Mouse (Mus musculus): ENCODE measurements around the gene Zfp57. TPM values are rescaled to one million over a fixed set of nuclear protein-coding genes. Genes with fewer than 3 reads are reported as not detected.
A peak's percentile ranks its signal among the peaks of the same experiment; 100 is the strongest.
"Not testable (repeated sequence)": the region's sequence is repeated elsewhere in the genome, so short reads cannot be mapped to it uniquely, and the experiment has no call there.

Zfp57 gene
- polyA plus RNA-seq, 1 experiment from 2014 or later = 80.7 TPM

DNA sequence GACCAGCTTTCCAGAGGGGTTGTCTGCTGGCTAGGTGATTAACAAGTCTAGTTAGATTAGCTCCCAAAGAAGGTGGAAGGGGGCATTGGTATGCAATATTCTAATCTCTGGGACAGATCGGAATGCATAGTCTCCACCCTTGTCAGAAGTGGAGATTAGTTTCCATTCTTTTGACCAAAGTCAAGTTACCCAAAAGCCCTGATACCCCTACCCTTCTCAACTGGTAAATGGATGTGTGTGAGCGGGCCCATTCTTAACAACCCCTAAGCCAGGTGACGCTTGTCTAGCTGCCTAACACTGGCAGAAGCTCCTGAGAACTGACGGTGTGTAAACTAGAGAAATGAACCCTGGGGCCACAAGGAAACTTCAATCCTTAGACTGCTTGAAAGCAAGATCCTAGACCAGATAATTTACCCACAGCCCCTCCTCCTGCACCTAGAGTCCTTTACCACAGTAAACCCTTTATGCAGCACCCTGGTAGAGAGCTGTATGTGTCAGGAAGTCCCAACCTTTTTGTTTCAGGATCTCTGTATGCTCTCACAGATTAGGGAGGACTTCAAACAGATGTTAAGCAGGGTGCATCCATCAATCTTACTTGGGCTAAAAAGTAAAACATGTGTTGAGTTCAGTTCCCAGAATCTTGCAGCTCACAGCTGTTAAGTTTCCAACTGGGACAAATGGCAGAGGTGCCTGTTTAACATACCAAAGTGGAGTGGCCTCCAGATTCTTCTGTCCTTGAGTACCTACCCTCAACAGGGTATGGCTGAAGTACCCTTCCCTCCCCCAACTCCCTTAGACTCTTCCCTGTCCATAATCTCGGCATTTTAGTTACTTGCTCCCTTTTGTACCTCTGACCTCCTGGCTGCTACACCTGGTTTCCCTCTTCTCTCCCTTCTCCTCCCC, 18.5 kb upstream of the Zfp57 start:
- Histone ChIP-seq H3K9ac (no peak overlapping the region), H3K9me3 (ENCODE audit: low read depth, low read length) (no peaks in the 10 kb centered on the region), H3K4me1 (ENCODE audit: insufficient read depth) (0 out of 2 replicates have a peak, but pooled peaks cover 8% of the 10 kb centered on the region), H3K36me3 (ENCODE audit: insufficient read depth) (no peaks in the 10 kb centered on the region), H3K27me3 (ENCODE audit: insufficient read depth, low read length) (0 out of 2 replicates have a peak, but pooled peaks cover 4% of the 10 kb centered on the region), H3K4me3 (ENCODE audit: low read depth, low read length) (no peak overlapping the region), H3K4me2 (no peak overlapping the region), H3K27ac (ENCODE audit: low read depth) (no peak overlapping the region)
- no peak for TF ChIP-seq CTCF (IDR thresholded peaks at IDR 0.05; ENCODE audit: low read depth)
- ATAC-seq (ENCODE audit: insufficient read depth) (peak; percentile 40; the same call in 1 of the 2 replicates), DNase-seq (peak; percentile 30)
- WGBS = 28% methylated on average over 5 of the region's 5 CpGs

DNA sequence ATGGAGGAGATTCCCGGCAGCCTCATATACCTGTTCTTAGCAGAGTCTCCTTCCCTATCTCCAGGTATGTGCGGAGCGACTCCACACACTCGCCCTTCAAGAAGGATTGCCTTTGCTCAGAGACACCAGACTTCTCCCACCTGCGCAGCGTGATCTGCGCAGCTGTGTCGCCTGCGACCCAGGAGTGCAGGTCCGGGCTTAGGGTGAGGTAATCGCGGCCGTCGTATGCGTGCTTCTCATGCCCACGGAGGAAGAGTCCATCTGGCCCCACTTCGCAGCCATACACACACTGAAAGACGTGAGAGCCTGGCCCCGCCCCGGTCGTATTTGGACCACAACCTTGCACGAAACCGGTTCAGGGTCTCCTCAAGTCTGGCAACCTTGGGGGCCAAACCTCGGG, 12.5 kb upstream of the Zfp57 start:
- DNase-seq (no peak), ATAC-seq (ENCODE audit: insufficient read depth) (0 out of 2 replicates have a peak, but pooled peaks have one; percentile 35)
- no peaks in the 10 kb centered on the region for H3K9me3 ChIP-seq (ENCODE audit: low read depth, low read length)

DNA sequence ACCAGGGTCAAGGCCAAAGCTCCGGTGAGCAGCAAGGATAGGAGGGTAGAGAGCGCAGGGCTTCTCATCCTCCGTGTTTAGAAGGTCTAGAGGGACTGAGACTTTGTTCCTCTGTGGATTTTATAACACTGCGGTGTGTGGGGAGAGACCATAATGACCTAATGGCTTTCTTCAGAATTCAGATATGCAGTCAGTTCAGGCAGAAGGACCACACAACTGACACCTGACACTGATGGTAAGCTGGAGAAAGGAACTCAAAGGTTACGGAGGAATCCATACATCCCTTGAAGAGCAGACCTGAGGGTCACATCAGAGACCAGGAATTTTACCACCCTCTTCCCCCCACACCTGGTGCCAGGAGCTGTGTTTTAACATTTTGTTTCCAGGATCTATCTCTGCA, 11.5 kb upstream of the Zfp57 start, which contains the start of gene H2-M5:
Gene H2-M5, minus strand, starts transcription at position 101 of the 400 bp plus-strand sequence.
- Histone ChIP-seq H3K4me2 (peak within 1 kb of the TSS; percentile 44), H3K9me3 (ENCODE audit: low read depth, low read length) (no peaks in the 10 kb centered on the region), H3K4me1 (ENCODE audit: insufficient read depth) (no peaks in the 10 kb centered on the region), H3K27me3 (ENCODE audit: insufficient read depth, low read length) (peaks cover 13% of the 10 kb centered on the region; the same call in 1 of the 2 replicates), H3K36me3 (ENCODE audit: insufficient read depth) (no peaks in the 10 kb centered on the region), H3K27ac (ENCODE audit: low read depth) (no peak within 1 kb of the TSS), H3K4me3 (ENCODE audit: low read depth, low read length) (no peak within 1 kb of the TSS), H3K9ac (no peak within 1 kb of the TSS)
- DNase-seq (no peak), ATAC-seq (ENCODE audit: insufficient read depth) (no peak)
- TF ChIP-seq CTCF (IDR thresholded peaks at IDR 0.05; ENCODE audit: low read depth) = no peak
- WGBS = 21% methylated on average over 5 of the region's 5 CpGs

More for the DNA sequence above, 12.5 kb upstream of the Zfp57 start:
- Histone ChIP-seq H3K27ac (ENCODE audit: low read depth) (no peak overlapping the region), H3K4me1 (ENCODE audit: insufficient read depth) (no peaks in the 10 kb centered on the region), H3K4me3 (ENCODE audit: low read depth, low read length) (no peak overlapping the region), H3K4me2 (peak overlapping the region; percentile 44), H3K9ac (no peak overlapping the region), H3K27me3 (ENCODE audit: insufficient read depth, low read length) (peaks cover 13% of the 10 kb centered on the region; the same call in 1 of the 2 replicates), H3K36me3 (ENCODE audit: insufficient read depth) (no peaks in the 10 kb centered on the region)
- WGBS = 9% methylated on average over 24 of the region's 24 CpGs
- TF ChIP-seq CTCF (IDR thresholded peaks at IDR 0.05; ENCODE audit: low read depth) = no peak

DNA sequence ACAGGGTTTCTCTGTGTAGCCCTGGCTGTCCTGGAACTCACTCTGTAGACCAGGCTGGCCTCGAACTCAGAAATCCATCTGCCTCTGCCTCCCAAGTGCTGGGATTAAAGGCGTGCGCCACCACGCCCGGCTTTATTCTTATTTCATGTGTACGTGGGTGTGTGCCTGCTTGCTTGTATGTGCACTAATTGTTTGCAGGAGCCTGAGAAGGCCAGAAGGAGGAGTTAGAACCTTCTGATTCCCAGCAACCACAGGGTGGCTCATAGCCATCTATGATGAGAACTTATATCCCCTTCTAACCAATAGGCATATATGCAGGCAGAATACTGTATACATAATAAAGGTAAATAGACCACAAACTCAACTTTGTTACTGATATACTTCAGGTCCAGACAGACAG, 10.3 kb upstream of the Zfp57 start:
- H3K4me3 ChIP-seq (ENCODE audit: low read depth, low read length); H3K4me2 ChIP-seq; H3K36me3 ChIP-seq (ENCODE audit: insufficient read depth); H3K27ac ChIP-seq (ENCODE audit: low read depth); H3K9me3 ChIP-seq (ENCODE audit: low read depth, low read length); H3K4me1 ChIP-seq (ENCODE audit: insufficient read depth); ATAC-seq (ENCODE audit: insufficient read depth); H3K9ac ChIP-seq; DNase-seq: not testable (repeated sequence)
- 94% methylated on average over 6 of the region's 6 CpGs for WGBS
- peaks cover 13% of the 10 kb centered on the region; the same call in 1 of the 2 replicates for H3K27me3 ChIP-seq (ENCODE audit: insufficient read depth, low read length)

DNA sequence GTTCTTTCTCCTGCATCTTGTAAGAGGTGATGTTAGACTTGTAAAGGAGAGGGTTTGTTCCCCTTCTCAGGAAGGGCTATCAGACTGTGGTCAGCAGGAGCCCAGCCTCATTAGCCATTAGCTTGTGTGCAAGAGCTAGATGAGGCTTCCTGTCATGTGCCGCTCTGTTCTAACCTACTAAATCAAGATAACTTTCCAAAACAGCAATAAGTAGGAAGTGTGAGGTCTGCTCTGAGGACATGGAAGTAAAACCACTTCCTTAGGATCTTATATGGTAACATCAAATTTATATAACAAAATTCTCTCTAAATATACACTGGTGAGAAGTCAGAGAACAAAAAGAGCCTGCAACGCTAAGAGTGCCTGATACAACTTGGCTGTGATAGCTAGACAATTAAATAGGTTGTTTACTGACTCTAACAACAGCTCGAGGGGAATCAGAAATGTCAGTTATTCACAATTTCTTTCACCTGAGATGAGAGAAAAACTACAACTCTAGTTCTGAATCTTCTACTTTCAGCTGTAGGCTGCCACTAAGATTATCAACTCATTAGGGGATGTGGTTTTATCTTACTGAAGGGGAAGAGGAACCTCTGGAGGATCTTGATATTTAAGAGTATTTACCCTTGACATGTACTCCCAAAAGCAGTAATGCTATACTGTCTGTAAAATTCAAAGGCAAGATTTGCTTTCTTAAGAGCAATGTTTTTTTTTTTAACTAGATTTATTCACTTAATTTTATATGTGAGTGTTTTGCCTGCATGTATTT, 8.4 kb upstream of the Zfp57 start:
- H3K27me3 ChIP-seq (ENCODE audit: insufficient read depth, low read length) = peaks cover 13% of the 10 kb centered on the region; the same call in 1 of the 2 replicates
- no peak overlapping the region for H3K9ac ChIP-seq
- no peaks in the 10 kb centered on the region for H3K4me1 ChIP-seq (ENCODE audit: insufficient read depth)
- DNase-seq (no peak), ATAC-seq (ENCODE audit: insufficient read depth) (no peak)
- no peaks in the 10 kb centered on the region for H3K9me3 ChIP-seq (ENCODE audit: low read depth, low read length)
- no peak for TF ChIP-seq CTCF (IDR thresholded peaks at IDR 0.05; ENCODE audit: low read depth)
- no peak overlapping the region for H3K4me2 ChIP-seq
- H3K4me3 ChIP-seq (ENCODE audit: low read depth, low read length) = no peak overlapping the region
- no peak overlapping the region for H3K27ac ChIP-seq (ENCODE audit: low read depth)
- H3K36me3 ChIP-seq (ENCODE audit: insufficient read depth) = no peaks in the 10 kb centered on the region
- 58% methylated on average over 3 of the region's 3 CpGs for WGBS

DNA sequence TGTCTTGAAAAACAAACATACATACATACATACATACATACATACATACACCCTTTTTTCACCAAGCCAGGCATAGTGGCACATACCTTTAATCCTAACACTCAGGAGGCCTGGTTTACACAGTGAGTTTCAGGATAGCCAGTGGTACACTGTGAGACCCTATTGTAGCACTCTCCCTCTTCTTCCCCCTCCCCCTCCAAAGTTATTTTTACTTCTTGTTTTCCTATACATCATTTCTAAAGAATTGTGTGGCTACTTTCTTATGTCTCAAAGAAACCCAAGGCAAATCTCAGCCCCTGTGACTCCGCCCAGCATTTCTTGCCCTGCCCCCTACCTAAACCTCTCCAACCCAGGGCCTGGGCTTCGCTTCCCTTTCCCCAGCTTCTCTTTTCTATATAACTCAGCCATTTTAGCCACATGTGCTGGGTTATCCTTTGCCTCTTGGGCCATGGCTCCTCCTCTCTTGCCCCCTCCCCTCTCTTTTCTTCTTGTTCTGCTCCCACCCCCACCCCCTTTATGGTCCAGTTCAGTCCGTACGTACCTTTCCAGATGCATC, 7.1 kb upstream of the Zfp57 start:
- 80% methylated on average over 4 of the region's 4 CpGs for WGBS
- Histone ChIP-seq H3K9ac (no peak overlapping the region), H3K4me3 (ENCODE audit: low read depth, low read length) (no peak overlapping the region), H3K9me3 (ENCODE audit: low read depth, low read length) (no peaks in the 10 kb centered on the region), H3K27me3 (ENCODE audit: insufficient read depth, low read length) (peaks cover 8% of the 10 kb centered on the region; the same call in 1 of the 2 replicates), H3K36me3 (ENCODE audit: insufficient read depth) (no peaks in the 10 kb centered on the region), H3K4me2 (no peak overlapping the region), H3K27ac (ENCODE audit: low read depth) (no peak overlapping the region), H3K4me1 (ENCODE audit: insufficient read depth) (no peaks in the 10 kb centered on the region)
- TF ChIP-seq CTCF (IDR thresholded peaks at IDR 0.05; ENCODE audit: low read depth) = no peak
- ATAC-seq (ENCODE audit: insufficient read depth) (no peak), DNase-seq (no peak)
